Mouse (Mus musculus): ENCODE data around the gene Ctnna3. TPM values are rescaled to one million over a fixed set of nuclear protein-coding genes. Genes with fewer than 3 reads are reported as not detected.

Ctnna3 gene
- total and polyA plus RNA-seq, 2 experiments from 2014 or later: 18.6 to 62.6 TPM

- WGBS: 76% methylated on average over 4 of the region's 4 CpGs
These were observed 422.0 kb downstream of the Ctnna3 start for GRCm38 (mm10) chr10:63851946-63852345.

GRCm38 (mm10) chr10:63869123-63869522 is 439.2 kb downstream of the Ctnna3 start:
- no peaks in the 10 kb centered on the region for H3K9me3 ChIP-seq (replicated peaks; ENCODE audit: control insufficient read depth, low read length)
- H3K27me3 ChIP-seq (ENCODE audit: control insufficient read depth, insufficient read depth, low read length): no peaks in the 10 kb centered on the region
- ATAC-seq (ENCODE audit: insufficient read depth, low read depth) (no peak), DNase-seq (ENCODE audit: low spot score) (no peak)
- no peaks in the 10 kb centered on the region for H3K36me3 ChIP-seq (replicated peaks; ENCODE audit: control insufficient read depth, insufficient read depth, low read length)
- H3K4me1 ChIP-seq (ENCODE audit: control insufficient read depth, insufficient read depth): peaks cover 7% of the 10 kb centered on the region; the same call in 1 of the 2 replicates
- WGBS: 62% methylated on average over 7 of the region's 7 CpGs
- no peak overlapping the region for H3K4me2 ChIP-seq (ENCODE audit: low read depth, low read length)
- H3K4me3 ChIP-seq (ENCODE audit: low read depth, low read length): no peak overlapping the region
- H3K9ac ChIP-seq (replicated peaks; ENCODE audit: low read depth, low read length): no peak overlapping the region
- H3K27ac ChIP-seq (ENCODE audit: low read depth): no peak overlapping the region
- TF ChIP-seq EP300 (IDR thresholded peaks at IDR 0.05; ENCODE audit: low read depth) (no peak), CTCF (IDR thresholded peaks at IDR 0.05; ENCODE audit: low read depth) (no peak)

More at GRCm38 (mm10) chr10:63851946-63852345, 422.0 kb downstream of the Ctnna3 start:
- Histone ChIP-seq H3K27ac (ENCODE audit: low read depth) (no peak overlapping the region), H3K9me3 (replicated peaks; ENCODE audit: control insufficient read depth, low read length) (0 out of 2 replicates have a peak, but pooled peaks cover 3% of the 10 kb centered on the region), H3K27me3 (ENCODE audit: control insufficient read depth, insufficient read depth, low read length) (no peaks in the 10 kb centered on the region), H3K9ac (replicated peaks; ENCODE audit: low read depth, low read length) (no peak overlapping the region), H3K36me3 (replicated peaks; ENCODE audit: control insufficient read depth, insufficient read depth, low read length) (0 out of 2 replicates have a peak, but pooled peaks cover 6% of the 10 kb centered on the region), H3K4me2 (ENCODE audit: low read depth, low read length) (no peak overlapping the region), H3K4me1 (ENCODE audit: control insufficient read depth, insufficient read depth) (no peaks in the 10 kb centered on the region), H3K4me3 (ENCODE audit: low read depth, low read length) (no peak overlapping the region)
- no peak for TF ChIP-seq CTCF (IDR thresholded peaks at IDR 0.05; ENCODE audit: low read depth)
- TF ChIP-seq EP300 (IDR thresholded peaks at IDR 0.05; ENCODE audit: low read depth): no peak
- DNase-seq (ENCODE audit: low spot score) (no peak), ATAC-seq (ENCODE audit: insufficient read depth, low read depth) (no peak)

- Histone ChIP-seq H3K4me3 (ENCODE audit: low read depth, low read length) (no peak overlapping the region), H3K4me1 (ENCODE audit: control insufficient read depth, insufficient read depth) (no peaks in the 10 kb centered on the region), H3K27me3 (ENCODE audit: control insufficient read depth, insufficient read depth, low read length) (no peaks in the 10 kb centered on the region), H3K9ac (replicated peaks; ENCODE audit: low read depth, low read length) (no peak overlapping the region), H3K36me3 (replicated peaks; ENCODE audit: control insufficient read depth, insufficient read depth, low read length) (no peaks in the 10 kb centered on the region), H3K4me2 (ENCODE audit: low read depth, low read length) (no peak overlapping the region), H3K9me3 (replicated peaks; ENCODE audit: control insufficient read depth, low read length) (no peaks in the 10 kb centered on the region), H3K27ac (ENCODE audit: low read depth) (0 out of 2 replicates have a peak overlapping the region, but pooled peaks have one; percentile 15)
- TF ChIP-seq EP300 (IDR thresholded peaks at IDR 0.05; ENCODE audit: low read depth): no peak
- TF ChIP-seq CTCF (IDR thresholded peaks at IDR 0.05; ENCODE audit: low read depth): no peak
- WGBS: 76% methylated on average over 5 of the region's 5 CpGs
- peak; percentile 58 for ATAC-seq (ENCODE audit: insufficient read depth, low read depth)
- DNase-seq (ENCODE audit: low spot score): peak; percentile 17
These were observed 450.6 kb downstream of the Ctnna3 start for GRCm38 (mm10) chr10:63880462-63880903.

GRCm38 (mm10) chr10:63886449-63887088 is 456.7 kb downstream of the Ctnna3 start:
- Histone ChIP-seq H3K27ac (ENCODE audit: low read depth) (peak overlapping the region; percentile 4), H3K4me1 (ENCODE audit: control insufficient read depth, insufficient read depth) (peaks cover 9% of the 10 kb centered on the region; the same call in 1 of the 2 replicates), H3K9ac (replicated peaks; ENCODE audit: low read depth, low read length) (peak overlapping the region; percentile 22; the same call in 1 of the 2 replicates), H3K27me3 (ENCODE audit: control insufficient read depth, insufficient read depth, low read length) (no peaks in the 10 kb centered on the region), H3K9me3 (replicated peaks; ENCODE audit: control insufficient read depth, low read length) (no peaks in the 10 kb centered on the region), H3K4me2 (ENCODE audit: low read depth, low read length) (peak overlapping the region; percentile 57), H3K4me3 (ENCODE audit: low read depth, low read length) (peak overlapping the region; percentile 38), H3K36me3 (replicated peaks; ENCODE audit: control insufficient read depth, insufficient read depth, low read length) (no peaks in the 10 kb centered on the region)
- TF ChIP-seq EP300 (IDR thresholded peaks at IDR 0.05; ENCODE audit: low read depth) (no peak), CTCF (IDR thresholded peaks at IDR 0.05; ENCODE audit: low read depth) (no peak)
- ATAC-seq (ENCODE audit: insufficient read depth, low read depth): peak; percentile 41
- 25% methylated on average over 23 of the region's 23 CpGs for WGBS
- peak; percentile 37 for DNase-seq (ENCODE audit: low spot score)

GRCm38 (mm10) chr10:63894612-63895011 is 464.7 kb downstream of the Ctnna3 start:
- ATAC-seq (ENCODE audit: insufficient read depth, low read depth): no peak
- H3K4me2 ChIP-seq (ENCODE audit: low read depth, low read length): no peak overlapping the region
- no peaks in the 10 kb centered on the region for H3K4me1 ChIP-seq (ENCODE audit: control insufficient read depth, insufficient read depth)
- no peak overlapping the region for H3K27ac ChIP-seq (ENCODE audit: low read depth)
- H3K27me3 ChIP-seq (ENCODE audit: control insufficient read depth, insufficient read depth, low read length): no peaks in the 10 kb centered on the region
- no peak for DNase-seq (ENCODE audit: low spot score)
- no peak overlapping the region for H3K4me3 ChIP-seq (ENCODE audit: low read depth, low read length)
- H3K36me3 ChIP-seq (replicated peaks; ENCODE audit: control insufficient read depth, insufficient read depth, low read length): no peaks in the 10 kb centered on the region
- TF ChIP-seq CTCF (IDR thresholded peaks at IDR 0.05; ENCODE audit: low read depth): no peak
- no peak for TF ChIP-seq EP300 (IDR thresholded peaks at IDR 0.05; ENCODE audit: low read depth)
- 92% methylated on average over 5 of the region's 5 CpGs for WGBS
- H3K9me3 ChIP-seq (replicated peaks; ENCODE audit: control insufficient read depth, low read length): no peaks in the 10 kb centered on the region
- H3K9ac ChIP-seq (replicated peaks; ENCODE audit: low read depth, low read length): no peak overlapping the region
